Mouse (Mus musculus): ENCODE data around the gene Rnf114.

GRCm38 (mm10) chr2:167492713-167493636, 530 bp downstream of the Rnf114 start, which contains the start of gene Spata2:
- TF ChIP-seq TCF12 (IDR thresholded peaks at IDR 0.05; ENCODE audit: low read depth, low read length) (no peak), SMC3 (IDR thresholded peaks at IDR 0.05; ENCODE audit: low read depth, low read length) (no peak), EP300 (IDR thresholded peaks at IDR 0.05; ENCODE audit: low read length) (no peak), CTCF (conservative IDR thresholded peaks at IDR 0.05 in 1 of 2, IDR thresholded peaks at IDR 0.05 in 1 of 2; ENCODE audit: low read depth in 2 of 2, low read length in 2 of 2) (no peak)
